Comparison of ENCODE assay signal across 13 mouse cellular contexts in genomic region chr13:91094851-91095250, GRCm38 (mm10).
A peak's percentile ranks its signal among the peaks of the same experiment; 100 is the strongest.
DNase-seq lines count a peak whose midpoint lies in the region; ATAC-seq and TF ChIP-seq lines count a peak whose summit lies in the region.
"Had no signal": no experiment of that assay in that cellular context is flagged by ENCODE, and none has a peak within 500 bp of the region (broad histone marks: within the 10 kb centered on the region; RNA-seq: fewer than 3 reads in every experiment).

No protein-coding gene starts in this region.

- H3K27ac ChIP-seq in kidney, embryonic 15.5 days: no peak overlapping the region
- H3K27ac ChIP-seq in embryonic facial prominence, embryonic 12.5 days: peak overlapping the region; percentile 84
- H3K27ac ChIP-seq in embryonic facial prominence, embryonic 14.5 days (replicated peaks; ENCODE audit: low read depth, low read length): peak overlapping the region; percentile 87
- H3K27ac ChIP-seq in liver, postnatal 0 days (ENCODE audit: low read depth): no peak overlapping the region
- H3K27ac ChIP-seq: macrophage had no signal

- H3K4me2 ChIP-seq in kidney, embryonic 15.5 days: no peak overlapping the region
- H3K4me2 ChIP-seq in embryonic facial prominence, embryonic 12.5 days (replicated peaks): 0 out of 2 replicates have a peak overlapping the region, but pooled peaks have one; percentile 19
- H3K4me2 ChIP-seq in embryonic facial prominence, embryonic 14.5 days (ENCODE audit: low read depth, low read length): no peak overlapping the region; the same call in 1 of the 2 replicates
- H3K4me2 ChIP-seq in liver, postnatal 0 days (ENCODE audit: low read depth, low read length): no peak overlapping the region
- H3K4me2 ChIP-seq: heart, embryonic 11.5 days had no signal

- no peak overlapping the region for H3K4me3 ChIP-seq in kidney, embryonic 15.5 days (replicated peaks)
- H3K4me3 ChIP-seq in embryonic facial prominence, embryonic 12.5 days: no peak overlapping the region
- no peak overlapping the region for H3K4me3 ChIP-seq in embryonic facial prominence, embryonic 14.5 days (ENCODE audit: low read depth, low read length)
- no peak overlapping the region for H3K4me3 ChIP-seq in liver, postnatal 0 days (ENCODE audit: low read depth, low read length)

- H3K36me3 ChIP-seq in kidney, embryonic 15.5 days: no peaks in the 10 kb centered on the region
- no peaks in the 10 kb centered on the region for H3K36me3 ChIP-seq in embryonic facial prominence, embryonic 12.5 days
- H3K36me3 ChIP-seq in embryonic facial prominence, embryonic 14.5 days (ENCODE audit: control insufficient read depth, insufficient read depth, low read length): no peaks in the 10 kb centered on the region
- no peaks in the 10 kb centered on the region for H3K36me3 ChIP-seq in liver, postnatal 0 days (replicated peaks; ENCODE audit: insufficient read depth, low read length)

- peak; percentile 70 for DNase-seq in kidney, adult 9 months
- DNase-seq in embryonic facial prominence, embryonic 14.5 days (ENCODE audit: low spot score): no peak
- peak; percentile 13 to 54 for DNase-seq in kidney, postnatal 25 days
- no peak for DNase-seq in liver, postnatal 0 days
- DNase-seq in adrenal gland, postnatal 10 days: no peak
- DNase-seq: cerebellum, adult 8-10 months; heart, postnatal 14 days; lung, adult 2 months had no signal

- no peak for TF ChIP-seq EP300 in liver, postnatal 0 days (IDR thresholded peaks at IDR 0.05; ENCODE audit: low read depth)

- H3K9ac ChIP-seq in kidney, embryonic 15.5 days: no peak overlapping the region
- no peak overlapping the region for H3K9ac ChIP-seq in embryonic facial prominence, embryonic 12.5 days
- no peak overlapping the region for H3K9ac ChIP-seq in embryonic facial prominence, embryonic 14.5 days (ENCODE audit: low read depth, low read length)
- H3K9ac ChIP-seq in liver, postnatal 0 days (replicated peaks): no peak overlapping the region

- no peaks in the 10 kb centered on the region for H3K27me3 ChIP-seq in kidney, embryonic 15.5 days
- H3K27me3 ChIP-seq in embryonic facial prominence, embryonic 12.5 days: no peaks in the 10 kb centered on the region
- no peaks in the 10 kb centered on the region for H3K27me3 ChIP-seq in embryonic facial prominence, embryonic 14.5 days (replicated peaks; ENCODE audit: control insufficient read depth, insufficient read depth, low read length)
- no peaks in the 10 kb centered on the region for H3K27me3 ChIP-seq in liver, postnatal 0 days (ENCODE audit: insufficient read depth, low read length)

- TF ChIP-seq CTCF in liver, postnatal 0 days (IDR thresholded peaks at IDR 0.05; ENCODE audit: low read depth): no peak

- ATAC-seq in kidney, embryonic 15.5 days (replicated peaks; ENCODE audit: low FRiP score): no peak
- ATAC-seq in embryonic facial prominence, embryonic 12.5 days (ENCODE audit: insufficient number of reproducible peaks, insufficient read depth, low FRiP score, low TSS enrichment): no peak
- ATAC-seq in embryonic facial prominence, embryonic 14.5 days (ENCODE audit: low read depth): no peak
- ATAC-seq in activated CD4-positive, CD25-positive, alpha-beta regulatory T cell, adult 4 months: no peak
- no peak for ATAC-seq in liver, postnatal 0 days

- 76% methylated on average over 4 of the region's 4 CpGs for WGBS in kidney, embryonic 15.5 days
- 83% methylated on average over 4 of the region's 4 CpGs for WGBS in embryonic facial prominence, embryonic 12.5 days
- 86% methylated on average over 4 of the region's 4 CpGs for WGBS in embryonic facial prominence, embryonic 14.5 days
- 79% methylated on average over 4 of the region's 4 CpGs for WGBS in liver, postnatal 0 days (ENCODE audit: insufficient replicate concordance)

- H3K9me3 ChIP-seq in kidney, embryonic 15.5 days (replicated peaks): no peaks in the 10 kb centered on the region
- H3K9me3 ChIP-seq in embryonic facial prominence, embryonic 12.5 days: no peaks in the 10 kb centered on the region
- no peaks in the 10 kb centered on the region for H3K9me3 ChIP-seq in embryonic facial prominence, embryonic 14.5 days (ENCODE audit: control insufficient read depth, low read length)
- no peaks in the 10 kb centered on the region for H3K9me3 ChIP-seq in liver, postnatal 0 days (ENCODE audit: low read length)

- 0 out of 2 replicates have a peak, but pooled peaks cover 8% of the 10 kb centered on the region for H3K4me1 ChIP-seq in kidney, embryonic 15.5 days
- H3K4me1 ChIP-seq in embryonic facial prominence, embryonic 12.5 days: peaks cover 13% of the 10 kb centered on the region
- H3K4me1 ChIP-seq in embryonic facial prominence, embryonic 14.5 days (ENCODE audit: control insufficient read depth, insufficient read depth, low read length): peaks cover 24% of the 10 kb centered on the region
- peaks cover 5% of the 10 kb centered on the region; the same call in 1 of the 2 replicates for H3K4me1 ChIP-seq in liver, postnatal 0 days (ENCODE audit: insufficient read depth)

Comparison
In these comparisons a context has a peak if more than half of its experiments do, and no peak if none do; other contexts are left out.
1. DNase-seq: peak in kidney, adult 9 months (single experiment) and kidney, postnatal 25 days (2 of 2); none in embryonic facial prominence, embryonic 14.5 days (single experiment), liver, postnatal 0 days (single experiment) and adrenal gland, postnatal 10 days (single experiment).
2. H3K27ac ChIP-seq: peak in embryonic facial prominence, embryonic 12.5 days (single experiment) and embryonic facial prominence, embryonic 14.5 days (single experiment); none in kidney, embryonic 15.5 days (single experiment) and liver, postnatal 0 days (single experiment).